Mouse (Mus musculus): ENCODE results near the gene Gm28374. TPM values are rescaled to one million over a fixed set of nuclear protein-coding genes. Genes with fewer than 3 reads are reported as not detected.
A peak's percentile ranks its signal among the peaks of the same experiment; 100 is the strongest.
"Not testable (repeated sequence)": the region's sequence is repeated elsewhere in the genome, so short reads cannot be mapped to it uniquely, and the experiment has no call there.

Gene Gm28374
- polyA plus RNA-seq, 1 experiment from 2014 or later: 1.4 TPM

- H3K27ac ChIP-seq (ENCODE audit: low read length): no peak overlapping the region
- peaks cover 17% of the 10 kb centered on the region for H3K4me1 ChIP-seq (replicated peaks; ENCODE audit: control insufficient read depth, insufficient read depth, low read length)
- H3K4me2 ChIP-seq (ENCODE audit: low read depth, low read length): no peak overlapping the region
- peaks cover 50% of the 10 kb centered on the region for H3K36me3 ChIP-seq (ENCODE audit: control insufficient read depth, insufficient read depth, low read length)
- no peak for ATAC-seq (ENCODE audit: low read depth)
- no peak overlapping the region for H3K4me3 ChIP-seq (ENCODE audit: low read length)
- no peaks in the 10 kb centered on the region for H3K27me3 ChIP-seq (ENCODE audit: control insufficient read depth, insufficient read depth, low read depth, low read length)
- 84% methylated on average over 11 of the region's 11 CpGs for WGBS
- no peak overlapping the region for H3K9ac ChIP-seq (ENCODE audit: low read length)
- H3K9me3 ChIP-seq (ENCODE audit: control insufficient read depth, low read length): no peaks in the 10 kb centered on the region
These were observed 33.2 kb downstream of the Gm28374 start for GRCm38 (mm10) chr19:6048681-6049410.

- WGBS: 77% methylated on average over 8 of the region's 8 CpGs
- H3K27ac ChIP-seq (ENCODE audit: low read length): no peak overlapping the region
- H3K9ac ChIP-seq (ENCODE audit: low read length): peak overlapping the region; percentile 94
- H3K9me3 ChIP-seq (ENCODE audit: control insufficient read depth, low read length): no peaks in the 10 kb centered on the region
- ATAC-seq (ENCODE audit: low read depth): no peak
- H3K4me1 ChIP-seq (replicated peaks; ENCODE audit: control insufficient read depth, insufficient read depth, low read length): peaks cover 17% of the 10 kb centered on the region
- peak overlapping the region; percentile 91 for H3K4me2 ChIP-seq (ENCODE audit: low read depth, low read length)
- no peaks in the 10 kb centered on the region for H3K27me3 ChIP-seq (ENCODE audit: control insufficient read depth, insufficient read depth, low read depth, low read length)
- H3K36me3 ChIP-seq (ENCODE audit: control insufficient read depth, insufficient read depth, low read length): peaks cover 42% of the 10 kb centered on the region
- H3K4me3 ChIP-seq (ENCODE audit: low read length): peak overlapping the region; percentile 95
These were observed 34.2 kb downstream of the Gm28374 start for GRCm38 (mm10) chr19:6047899-6048166.

- H3K4me3 ChIP-seq (ENCODE audit: low read length): peak overlapping the region; percentile 95
- H3K4me2 ChIP-seq (ENCODE audit: low read depth, low read length): peak overlapping the region; percentile 91
- H3K27me3 ChIP-seq (ENCODE audit: control insufficient read depth, insufficient read depth, low read depth, low read length): no peaks in the 10 kb centered on the region
- H3K36me3 ChIP-seq (ENCODE audit: control insufficient read depth, insufficient read depth, low read length): peaks cover 37% of the 10 kb centered on the region
- peak overlapping the region; percentile 99 for H3K27ac ChIP-seq (ENCODE audit: low read length)
- peak overlapping the region; percentile 94 for H3K9ac ChIP-seq (ENCODE audit: low read length)
- H3K9me3 ChIP-seq (ENCODE audit: control insufficient read depth, low read length): no peaks in the 10 kb centered on the region
- WGBS: under 1% methylated on average over 43 of the region's 44 CpGs
- peak; percentile 10 for ATAC-seq (ENCODE audit: low read depth)
- H3K4me1 ChIP-seq (replicated peaks; ENCODE audit: control insufficient read depth, insufficient read depth, low read length): peaks cover 17% of the 10 kb centered on the region
These were observed 34.7 kb downstream of the Gm28374 start for GRCm38 (mm10) chr19:6047154-6047898.

- Histone ChIP-seq H3K9me3 (ENCODE audit: control insufficient read depth, low read length) (no peaks in the 10 kb centered on the region), H3K9ac (ENCODE audit: low read length) (peak within 1 kb of the TSS; percentile 94), H3K4me3 (ENCODE audit: low read length) (peak within 1 kb of the TSS; percentile 95), H3K36me3 (ENCODE audit: control insufficient read depth, insufficient read depth, low read length) (peaks cover 29% of the 10 kb centered on the region), H3K4me1 (replicated peaks; ENCODE audit: control insufficient read depth, insufficient read depth, low read length) (peaks cover 17% of the 10 kb centered on the region), H3K4me2 (ENCODE audit: low read depth, low read length) (peak within 1 kb of the TSS; percentile 91), H3K27me3 (ENCODE audit: control insufficient read depth, insufficient read depth, low read depth, low read length) (no peaks in the 10 kb centered on the region), H3K27ac (ENCODE audit: low read length) (peak within 1 kb of the TSS; percentile 99)
- peak; percentile 93 for ATAC-seq (ENCODE audit: low read depth)
- WGBS: under 1% methylated on average over 59 of the region's 65 CpGs
These were observed 35.5 kb downstream of the Gm28374 start, which contains the start of gene Syvn1 for GRCm38 (mm10) chr19:6046294-6047153. Gene Syvn1 (plus strand): TSS chr19:6046576.

- 11% methylated on average over 20 of the region's 20 CpGs for WGBS
- peak; percentile 24 for ATAC-seq (ENCODE audit: low read depth)
These were observed 36.4 kb downstream of the Gm28374 start for GRCm38 (mm10) chr19:6045366-6046293.

GRCm38 (mm10) chr19:6044102-6044501, 38.0 kb downstream of the Gm28374 start:
- not testable (repeated sequence) for H3K4me3 ChIP-seq (ENCODE audit: low read length); H3K9ac ChIP-seq (ENCODE audit: low read length); H3K9me3 ChIP-seq (ENCODE audit: control insufficient read depth, low read length); H3K27me3 ChIP-seq (ENCODE audit: control insufficient read depth, insufficient read depth, low read depth, low read length); H3K4me2 ChIP-seq (ENCODE audit: low read depth, low read length); H3K36me3 ChIP-seq (ENCODE audit: control insufficient read depth, insufficient read depth, low read length); ATAC-seq (ENCODE audit: low read depth); H3K27ac ChIP-seq (ENCODE audit: low read length)
- H3K4me1 ChIP-seq (replicated peaks; ENCODE audit: control insufficient read depth, insufficient read depth, low read length): peaks cover 17% of the 10 kb centered on the region
- 30% methylated on average over 4 of the region's 4 CpGs for WGBS

More at GRCm38 (mm10) chr19:6045366-6046293, 36.4 kb downstream of the Gm28374 start:
- peak overlapping the region; percentile 99 for H3K27ac ChIP-seq (ENCODE audit: low read length)
- H3K27me3 ChIP-seq (ENCODE audit: control insufficient read depth, insufficient read depth, low read depth, low read length): no peaks in the 10 kb centered on the region
- peaks cover 17% of the 10 kb centered on the region for H3K4me1 ChIP-seq (replicated peaks; ENCODE audit: control insufficient read depth, insufficient read depth, low read length)
- H3K9me3 ChIP-seq (ENCODE audit: control insufficient read depth, low read length): no peaks in the 10 kb centered on the region
- H3K4me3 ChIP-seq (ENCODE audit: low read length): peak overlapping the region; percentile 95
- H3K4me2 ChIP-seq (ENCODE audit: low read depth, low read length): peak overlapping the region; percentile 91
- peaks cover 21% of the 10 kb centered on the region for H3K36me3 ChIP-seq (ENCODE audit: control insufficient read depth, insufficient read depth, low read length)
- H3K9ac ChIP-seq (ENCODE audit: low read length): peak overlapping the region; percentile 86

GRCm38 (mm10) chr19:6042293-6042692, 39.8 kb downstream of the Gm28374 start:
- no peaks in the 10 kb centered on the region for H3K27me3 ChIP-seq (ENCODE audit: control insufficient read depth, insufficient read depth, low read depth, low read length)
- H3K4me3 ChIP-seq (ENCODE audit: low read length): no peak overlapping the region
- no peak overlapping the region for H3K4me2 ChIP-seq (ENCODE audit: low read depth, low read length)
- H3K9me3 ChIP-seq (ENCODE audit: control insufficient read depth, low read length): no peaks in the 10 kb centered on the region
- no peak overlapping the region for H3K9ac ChIP-seq (ENCODE audit: low read length)
- WGBS: 76% methylated on average over 9 of the region's 9 CpGs
- no peaks in the 10 kb centered on the region for H3K36me3 ChIP-seq (ENCODE audit: control insufficient read depth, insufficient read depth, low read length)
- no peak for ATAC-seq (ENCODE audit: low read depth)
- H3K4me1 ChIP-seq (replicated peaks; ENCODE audit: control insufficient read depth, insufficient read depth, low read length): peaks cover 8% of the 10 kb centered on the region
- H3K27ac ChIP-seq (ENCODE audit: low read length): no peak overlapping the region

GRCm38 (mm10) chr19:6040002-6040401, 42.1 kb downstream of the Gm28374 start:
- Histone ChIP-seq H3K27ac (ENCODE audit: low read length) (no peak overlapping the region), H3K9ac (ENCODE audit: low read length) (no peak overlapping the region), H3K4me1 (replicated peaks; ENCODE audit: control insufficient read depth, insufficient read depth, low read length) (peaks cover under 1% of the 10 kb centered on the region; the same call in 1 of the 2 replicates), H3K36me3 (ENCODE audit: control insufficient read depth, insufficient read depth, low read length) (no peaks in the 10 kb centered on the region), H3K4me3 (ENCODE audit: low read length) (no peak overlapping the region), H3K27me3 (ENCODE audit: control insufficient read depth, insufficient read depth, low read depth, low read length) (no peaks in the 10 kb centered on the region), H3K9me3 (ENCODE audit: control insufficient read depth, low read length) (no peaks in the 10 kb centered on the region), H3K4me2 (ENCODE audit: low read depth, low read length) (no peak overlapping the region)
- ATAC-seq (ENCODE audit: low read depth): no peak

All from lung, embryonic 16.5 days (tissue).